Mouse (Mus musculus) neural tube, embryonic 14.5 days (tissue): ENCODE results near the gene Gsdme. TPM values are rescaled to one million over a fixed set of nuclear protein-coding genes. Genes with fewer than 3 reads are reported as not detected.

ENCODE experiments used
- ATAC-seq: fragments of 200-750 bp; cut with Nextera tagmentation; 2 replicates; pipeline ENCODE4 v1.8.0; 2017; ENCODE audit warnings: low read depth, mild to moderate bottlenecking, moderate TSS enrichment, moderate library complexity
- H3K27ac ChIP-seq: fragments of 300-500 bp; sonication (generic); 2 replicates; pipeline ENCODE4 v1.5.1; 2014; ENCODE audit warnings: low read depth, mild to moderate bottlenecking, control low read depth, low read length, moderate library complexity, mixed read lengths
- H3K27me3 ChIP-seq: fragments of 300-500 bp; sonication (generic); 2 replicates; pipeline ENCODE4 v1.6.1; 2014; ENCODE audit warnings: low read length; ENCODE audit not compliant: control insufficient read depth, insufficient read depth
- H3K36me3 ChIP-seq: fragments of 300-500 bp; sonication (generic); 2 replicates; pipeline ENCODE4 v1.6.1; 2014; ENCODE audit warnings: low read length, mixed read lengths; ENCODE audit not compliant: control insufficient read depth, insufficient read depth
- H3K4me1 ChIP-seq: fragments of 300-500 bp; sonication (generic); 2 replicates; pipeline ENCODE4 v1.6.1; 2014; ENCODE audit warnings: low read length; ENCODE audit not compliant: control insufficient read depth, insufficient read depth
- H3K4me2 ChIP-seq: fragments of 300-500 bp; sonication (generic); 2 replicates; pipeline ENCODE4 v1.6.1; 2014; ENCODE audit warnings: mild to moderate bottlenecking, low read depth, low read length, control low read depth
- H3K4me3 ChIP-seq: fragments of 300-500 bp; sonication (generic); 2 replicates; pipeline ENCODE4 v1.5.1; 2014; ENCODE audit warnings: low read depth, low read length, control low read depth, mixed read lengths
- H3K9ac ChIP-seq: fragments of 300-500 bp; sonication (generic); replicated peaks from 2 replicates; pipeline ENCODE4 v1.6.1; 2014; ENCODE audit warnings: low read depth, mild to moderate bottlenecking, control low read depth, low read length, mixed read lengths
- H3K9me3 ChIP-seq: fragments of 300-500 bp; sonication (generic); 2 replicates; pipeline ENCODE4 v1.6.1; 2016; ENCODE audit warnings: low read length; ENCODE audit not compliant: control insufficient read depth
- WGBS: fragments of 180-500 bp; shearing (Covaris S2); extraction: QIAGEN DNeasy Blood & Tissue Kit; methylation state at CpG from one replicate; pipeline ENCODE4 v1.1.7; 2014; 5-methylcytosine and 5-hydroxymethylcytosine counted together
- polyA plus RNA-seq: library from polyadenylated mRNA; unstranded; fragments of >200 nt; fragmentation: Nextera tagmentation; extraction: Ambion mirVana; gene quantifications from 2 replicates; pipeline ENCODE4 v1.2.1, GENCODE M21; 2014

The Gsdme gene
- polyA plus RNA-seq, 1 experiment from 2014 or later, result 99.0 TPM

GRCm38 (mm10) chr6:50220863-50221262 lies 42.8 kb downstream of the Gsdme start:
- 0 out of 2 replicates have a peak, but pooled peaks cover 4% of the 10 kb centered on the region for H3K36me3 ChIP-seq
- H3K27ac ChIP-seq, result no peak overlapping the region
- no peaks in the 10 kb centered on the region for H3K9me3 ChIP-seq
- ATAC-seq, result no peak
- H3K4me1 ChIP-seq, result no peaks in the 10 kb centered on the region
- no peaks in the 10 kb centered on the region for H3K27me3 ChIP-seq
- no peak overlapping the region for H3K4me3 ChIP-seq
- no peak overlapping the region for H3K4me2 ChIP-seq
- WGBS, result 51% methylated on average over 6 of the region's 6 CpGs
- no peak overlapping the region for H3K9ac ChIP-seq

DNA sequence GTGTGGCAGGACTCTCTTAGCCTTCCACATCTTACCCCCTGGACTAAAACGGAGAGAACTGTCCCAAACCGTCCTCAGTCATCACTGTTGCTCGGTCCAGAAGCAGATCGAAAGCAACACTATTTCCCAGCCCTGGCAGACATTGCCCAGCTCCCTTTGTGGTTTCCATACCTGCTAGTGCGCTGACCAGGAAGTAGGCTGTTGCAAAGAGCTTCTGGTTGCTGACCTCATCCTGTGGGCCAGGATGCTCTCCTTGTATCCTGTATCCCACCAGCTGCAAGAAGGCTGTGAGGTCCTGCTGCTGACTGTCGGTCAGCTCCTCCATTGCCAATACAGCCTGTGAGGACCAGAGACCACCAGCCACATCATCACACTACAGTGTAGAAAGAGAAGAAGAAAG lies 44.6 kb downstream of the Gsdme start:
- no peaks in the 10 kb centered on the region for H3K9me3 ChIP-seq
- no peak for ATAC-seq
- 0 out of 2 replicates have a peak, but pooled peaks cover 5% of the 10 kb centered on the region for H3K36me3 ChIP-seq
- H3K27me3 ChIP-seq, result no peaks in the 10 kb centered on the region
- H3K9ac ChIP-seq, result no peak overlapping the region
- WGBS, result 92% methylated on average over 6 of the region's 6 CpGs
- no peak overlapping the region for H3K4me3 ChIP-seq
- no peak overlapping the region for H3K27ac ChIP-seq
- H3K4me1 ChIP-seq, result no peaks in the 10 kb centered on the region
- H3K4me2 ChIP-seq, result no peak overlapping the region

DNA sequence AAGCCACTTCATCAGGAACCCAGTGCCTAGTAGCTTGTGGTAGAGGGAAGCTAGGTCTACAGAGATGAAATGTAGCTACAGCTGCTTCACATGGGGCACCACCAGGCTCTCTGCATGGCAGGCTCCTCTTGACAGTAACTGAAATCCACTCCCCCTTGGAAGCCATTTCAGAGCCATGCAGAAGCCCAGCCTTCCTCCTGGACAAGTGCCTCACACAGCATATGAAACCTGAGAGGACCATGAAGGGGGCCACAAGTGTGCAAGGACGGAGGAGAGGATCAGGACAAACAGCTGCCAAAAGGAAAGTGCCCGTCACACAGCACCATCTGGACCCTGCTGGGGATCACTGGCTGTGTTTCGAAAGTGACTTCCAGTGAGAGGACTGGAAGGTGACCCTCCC lies 45.0 kb downstream of the Gsdme start:
- 78% methylated on average over 3 of the region's 3 CpGs for WGBS
- no peaks in the 10 kb centered on the region for H3K27me3 ChIP-seq
- H3K36me3 ChIP-seq, result 0 out of 2 replicates have a peak, but pooled peaks cover 5% of the 10 kb centered on the region
- no peak overlapping the region for H3K4me3 ChIP-seq
- no peak overlapping the region for H3K9ac ChIP-seq
- H3K4me1 ChIP-seq, result no peaks in the 10 kb centered on the region
- no peak for ATAC-seq
- H3K9me3 ChIP-seq, result no peaks in the 10 kb centered on the region
- no peak overlapping the region for H3K27ac ChIP-seq
- no peak overlapping the region for H3K4me2 ChIP-seq

DNA sequence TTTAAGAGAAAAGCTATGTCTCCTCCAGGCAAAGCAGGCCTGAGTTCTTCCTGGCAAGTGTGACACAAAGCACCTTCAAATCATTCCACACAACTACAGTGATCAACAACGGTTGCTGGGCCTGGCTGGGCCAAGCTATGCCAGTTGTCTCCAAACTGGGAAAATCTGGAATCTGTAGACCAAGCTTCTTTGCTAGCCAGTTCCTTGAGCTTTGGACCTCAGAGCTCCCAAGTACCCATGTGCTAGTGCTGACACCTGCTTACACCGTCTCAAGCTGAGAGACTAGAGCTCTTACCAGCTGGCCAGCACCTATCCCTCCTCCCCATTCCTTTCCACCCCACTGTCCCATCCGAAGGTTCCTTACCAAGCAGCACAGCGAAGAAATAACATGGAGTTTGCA lies 47.7 kb downstream of the Gsdme start:
- 90% methylated on average over 4 of the region's 4 CpGs for WGBS
- Histone ChIP-seq H3K9ac (no peak overlapping the region), H3K4me3 (no peak overlapping the region), H3K27me3 (no peaks in the 10 kb centered on the region), H3K4me2 (no peak overlapping the region), H3K9me3 (no peaks in the 10 kb centered on the region), H3K4me1 (no peaks in the 10 kb centered on the region), H3K27ac (no peak overlapping the region), H3K36me3 (0 out of 2 replicates have a peak, but pooled peaks cover 5% of the 10 kb centered on the region)
- no peak for ATAC-seq

- Histone ChIP-seq H3K4me2 (no peak overlapping the region), H3K4me1 (no peaks in the 10 kb centered on the region), H3K27ac (no peak overlapping the region), H3K9ac (no peak overlapping the region), H3K27me3 (no peaks in the 10 kb centered on the region), H3K4me3 (no peak overlapping the region), H3K36me3 (0 out of 2 replicates have a peak, but pooled peaks cover 5% of the 10 kb centered on the region), H3K9me3 (no peaks in the 10 kb centered on the region)
- 79% methylated on average over 2 of the region's 2 CpGs for WGBS
- no peak for ATAC-seq
Observed at GRCm38 (mm10) chr6:50215373-50215745, 48.3 kb downstream of the Gsdme start.

GRCm38 (mm10) chr6:50214711-50215372 lies 48.8 kb downstream of the Gsdme start:
- H3K4me2 ChIP-seq, result no peak overlapping the region
- no peaks in the 10 kb centered on the region for H3K27me3 ChIP-seq
- WGBS, result 66% methylated on average over 2 of the region's 2 CpGs
- no peaks in the 10 kb centered on the region for H3K4me1 ChIP-seq
- no peak overlapping the region for H3K9ac ChIP-seq
- H3K9me3 ChIP-seq, result no peaks in the 10 kb centered on the region
- no peak overlapping the region for H3K4me3 ChIP-seq
- H3K27ac ChIP-seq, result no peak overlapping the region
- no peak for ATAC-seq
- 0 out of 2 replicates have a peak, but pooled peaks cover 5% of the 10 kb centered on the region for H3K36me3 ChIP-seq

- ATAC-seq, result no peak
- Histone ChIP-seq H3K9me3 (no peaks in the 10 kb centered on the region), H3K27ac (no peak overlapping the region), H3K4me1 (no peaks in the 10 kb centered on the region), H3K4me3 (no peak overlapping the region), H3K9ac (no peak overlapping the region), H3K36me3 (no peaks in the 10 kb centered on the region), H3K27me3 (no peaks in the 10 kb centered on the region), H3K4me2 (no peak overlapping the region)
- WGBS, result 88% methylated on average over 4 of the region's 4 CpGs
Observed at GRCm38 (mm10) chr6:50205093-50205492, 58.6 kb downstream of the Gsdme start.

- H3K9me3 ChIP-seq, result no peaks in the 10 kb centered on the region
- 79% methylated on average over 4 of the region's 4 CpGs for WGBS
- H3K27ac ChIP-seq, result no peak overlapping the region
- no peak overlapping the region for H3K4me2 ChIP-seq
- no peak overlapping the region for H3K4me3 ChIP-seq
- no peak overlapping the region for H3K9ac ChIP-seq
- H3K36me3 ChIP-seq, result no peaks in the 10 kb centered on the region
- no peaks in the 10 kb centered on the region for H3K4me1 ChIP-seq
- ATAC-seq, result no peak
- no peaks in the 10 kb centered on the region for H3K27me3 ChIP-seq
Observed at GRCm38 (mm10) chr6:50204356-50204755, 59.3 kb downstream of the Gsdme start.

DNA sequence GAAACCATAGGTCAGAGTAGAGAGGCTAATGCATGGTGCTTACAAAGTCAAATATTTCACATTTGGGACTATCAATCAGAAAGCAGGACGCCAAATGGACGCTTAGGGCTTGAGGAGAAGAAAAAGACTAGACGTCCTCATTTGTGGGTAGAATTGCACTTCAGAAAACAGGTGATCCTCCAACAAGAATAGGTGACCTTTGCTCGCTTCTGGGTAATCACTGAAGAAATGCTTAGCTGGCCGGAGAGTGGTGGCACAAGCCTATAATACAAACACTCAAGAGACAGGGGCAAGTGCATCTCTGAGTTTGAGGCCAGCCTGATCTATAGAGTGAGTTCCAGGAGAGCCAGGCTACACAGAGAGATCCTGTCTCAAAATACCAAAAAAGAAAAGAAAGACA lies 69.8 kb downstream of the Gsdme start:
- Histone ChIP-seq H3K27me3 (no peaks in the 10 kb centered on the region), H3K4me1 (no peaks in the 10 kb centered on the region), H3K36me3 (peaks cover 11% of the 10 kb centered on the region; the same call in 1 of the 2 replicates), H3K9ac (no peak overlapping the region), H3K27ac (no peak overlapping the region), H3K4me2 (no peak overlapping the region), H3K4me3 (no peak overlapping the region), H3K9me3 (no peaks in the 10 kb centered on the region)
- WGBS, result 91% methylated on average over 5 of the region's 5 CpGs
- ATAC-seq, result no peak
